Mouse (Mus musculus): ENCODE measurements at regions not wholly inside any gene's neighbourhood (a gene's known extent, or its start where the extent isn't known, plus 50 kb on each side); places are given as distances from the start of the nearest gene placed in this dataset.

DNA sequence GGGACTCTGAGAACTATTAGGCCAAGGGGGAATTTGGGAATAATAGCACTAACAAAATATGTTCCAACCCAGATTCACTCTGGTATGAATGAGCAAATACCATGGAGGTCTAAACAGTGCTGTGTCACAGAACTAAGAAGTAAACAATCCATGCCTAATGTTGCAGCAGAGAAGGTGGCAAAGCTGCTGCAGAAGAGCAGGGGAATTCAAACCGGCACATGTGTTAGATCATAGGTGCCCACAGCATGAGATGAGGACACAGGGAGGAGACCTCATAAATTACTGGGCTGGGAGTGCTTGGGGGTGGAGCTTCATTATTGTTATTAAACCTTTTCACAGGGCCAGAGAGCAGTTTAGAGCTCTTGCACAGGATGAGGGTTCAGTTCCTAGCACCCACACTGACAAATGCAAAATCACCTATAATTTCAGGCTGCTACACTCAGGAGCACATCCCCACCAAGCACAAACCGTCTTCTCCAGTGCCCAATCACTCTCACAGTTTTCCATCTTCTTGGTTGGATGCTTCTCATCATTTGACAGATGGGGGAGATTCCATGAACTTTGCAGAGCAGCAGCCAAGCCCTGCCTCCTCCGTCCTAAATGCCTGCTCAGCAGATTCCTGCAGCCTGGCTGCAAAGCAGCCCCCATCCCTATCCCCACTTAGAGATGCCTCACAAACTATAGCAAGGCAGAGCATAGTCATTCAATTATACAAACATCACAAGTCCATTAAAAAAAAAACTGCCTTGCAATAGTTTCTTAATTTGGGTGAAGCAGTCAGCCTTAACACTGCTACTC, 79.0 kb upstream of the Rarb start:
- DNase-seq, result no peak

DNA sequence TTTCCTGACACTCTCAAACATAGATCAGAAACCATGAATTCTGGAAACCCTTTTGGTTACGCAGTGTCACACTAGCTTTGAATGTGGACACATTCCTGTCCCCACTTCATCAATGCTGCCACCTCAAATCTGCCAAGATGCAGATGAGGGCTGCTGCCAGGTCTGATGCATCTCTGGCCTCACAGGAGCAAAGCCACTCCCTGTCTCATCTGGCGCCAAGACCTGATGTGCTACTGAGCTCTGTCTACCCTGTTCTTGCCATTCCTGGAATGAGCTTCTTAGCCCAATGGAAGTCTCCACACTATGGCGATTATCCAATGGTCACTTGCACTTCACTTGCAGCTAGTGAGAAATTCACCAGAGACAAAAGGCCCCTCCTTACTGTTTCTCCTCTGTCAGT, 78.0 kb upstream of the Rarb start:
- no peak for DNase-seq

DNA sequence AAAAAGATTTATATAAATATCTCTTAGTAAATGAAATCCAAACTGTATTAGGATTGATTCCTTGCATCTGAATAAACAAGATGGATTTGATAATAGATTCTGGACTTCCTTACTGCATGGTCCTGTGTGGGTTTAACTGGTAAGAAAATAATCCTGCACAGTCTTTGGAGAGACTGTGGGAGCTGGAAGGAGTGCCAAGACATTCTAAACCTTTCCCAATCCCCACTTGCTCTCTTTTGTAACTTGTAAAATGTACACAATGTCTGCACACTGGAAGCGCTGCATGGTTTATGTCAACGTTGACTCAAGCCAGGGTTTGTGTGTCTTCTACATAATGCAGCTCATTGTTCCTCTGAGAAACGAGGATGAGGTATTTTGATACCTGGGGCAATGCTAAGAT, 62.3 kb upstream of the Rarb start:
- DNase-seq, result no peak

DNA sequence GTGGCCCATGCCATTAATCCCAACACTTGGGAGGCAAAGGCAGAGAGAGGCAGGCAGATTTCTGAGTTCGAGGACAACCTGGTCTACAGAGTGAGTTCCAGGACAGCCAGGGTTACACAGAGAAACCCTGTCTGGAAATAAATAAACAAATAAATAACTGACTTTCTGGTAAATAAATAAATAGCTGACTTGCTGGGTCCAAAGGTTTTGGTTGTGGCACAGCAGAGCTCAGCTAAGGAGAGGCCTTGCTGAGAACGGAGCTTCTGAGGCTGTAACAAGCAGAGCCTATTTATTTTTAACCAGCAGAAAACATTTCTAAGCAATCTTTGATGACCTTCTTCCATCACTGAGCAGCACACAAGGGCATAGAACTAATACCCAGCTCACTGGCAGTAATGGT, 50.3 kb upstream of the Rarb start:
- no peak for DNase-seq
